Mouse (Mus musculus) cortical plate, adult 2 months (tissue): ENCODE results near the gene Dzip1.

Experiments used
- CTCF ChIP-seq: fragments of 200-500 bp; IDR thresholded peaks from 2 replicates; pipeline ENCODE4 v1.5.1; 2011; ENCODE audit warnings: mild to moderate bottlenecking, control low read depth, low read length; ENCODE audit not compliant: insufficient read depth; ENCODE audit errors: extremely low read depth
- POLR2A ChIP-seq: fragments of 200-500 bp; IDR thresholded peaks from 2 replicates; pipeline ENCODE4 v1.6.1; 2011; ENCODE audit warnings: mild to moderate bottlenecking, low read length, control low read depth; ENCODE audit not compliant: insufficient read depth; ENCODE audit errors: extremely low read depth

DNA sequence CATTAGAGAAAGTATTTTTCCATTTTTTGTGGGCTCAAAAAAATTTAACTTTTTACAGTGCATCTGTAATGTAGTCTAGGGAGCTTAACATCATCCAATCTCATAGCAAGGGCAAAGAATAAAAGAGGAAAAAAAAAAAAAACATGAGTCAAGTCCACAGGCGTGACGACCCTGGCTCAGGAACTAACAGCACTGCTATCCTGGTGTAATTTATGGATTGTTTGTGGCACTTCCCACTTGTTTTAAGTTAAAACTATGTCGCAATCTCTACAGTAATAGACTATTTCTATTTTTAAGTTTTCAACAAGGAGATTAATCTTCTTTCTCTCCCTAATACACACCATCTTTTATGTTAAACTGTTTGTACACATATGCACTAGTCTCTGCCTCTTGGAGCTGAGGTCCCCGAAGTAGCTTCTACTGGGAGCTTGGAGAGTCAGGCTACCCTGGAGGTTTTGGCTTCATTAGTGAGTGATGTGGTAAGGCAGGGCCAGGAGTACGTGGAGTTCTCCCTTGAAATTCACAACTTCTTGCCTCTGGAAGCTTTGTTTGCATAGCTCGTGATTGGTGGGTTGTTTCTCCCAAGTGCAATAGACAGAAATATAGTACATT is 73.7 kb downstream of the Dzip1 start:
- TF ChIP-seq POLR2A (no peak), CTCF (no peak)
